Mouse (Mus musculus): ENCODE data around the gene Asb15.

- TF ChIP-seq CTCF (IDR thresholded peaks at IDR 0.05; ENCODE audit: insufficient read depth, low read depth, low read length) (no peak), POLR2A (IDR thresholded peaks at IDR 0.05; ENCODE audit: insufficient read depth, low read depth, low read length) (no peak)
Observed at GRCm38 (mm10) chr6:24600726-24601125, 72.8 kb downstream of the Asb15 start.
